Mouse (Mus musculus): ENCODE measurements at regions not wholly inside any gene's neighbourhood (a gene's known extent, or its start where the extent isn't known, plus 50 kb on each side); places are given as distances from the start of the nearest gene placed in this dataset.

GRCm38 (mm10) chr2:159278896-159279295 is 484.3 kb downstream of the Dhx35 start:
- no peak for TF ChIP-seq CTCF (IDR thresholded peaks at IDR 0.05; ENCODE audit: borderline replicate concordance, insufficient read depth, low read depth, low read length)
- TF ChIP-seq POLR2A (IDR thresholded peaks at IDR 0.05; ENCODE audit: borderline replicate concordance, insufficient read depth, low read length): no peak
- Histone ChIP-seq H3K4me1 (ENCODE audit: control insufficient read depth, insufficient read depth, low read length) (peaks cover 6% of the 10 kb centered on the region), H3K4me3 (replicated peaks; ENCODE audit: insufficient read depth, low read depth, low read length) (no peak overlapping the region), H3K27me3 (ENCODE audit: control insufficient read depth, insufficient read depth, low read length) (no peaks in the 10 kb centered on the region; the same call in 1 of the 2 replicates), H3K27ac (ENCODE audit: insufficient read depth, low read length) (no peak overlapping the region)
- DNase-seq: no peak
- WGBS: 79% methylated on average over 2 of the region's 2 CpGs

GRCm38 (mm10) chr2:159281558-159282320 is 487.1 kb downstream of the Dhx35 start:
- 31% methylated on average over 8 of the region's 8 CpGs for WGBS
- Histone ChIP-seq H3K4me1 (ENCODE audit: control insufficient read depth, insufficient read depth, low read length) (peaks cover 6% of the 10 kb centered on the region), H3K27ac (ENCODE audit: insufficient read depth, low read length) (no peak overlapping the region), H3K4me3 (replicated peaks; ENCODE audit: insufficient read depth, low read depth, low read length) (no peak overlapping the region), H3K27me3 (ENCODE audit: control insufficient read depth, insufficient read depth, low read length) (no peaks in the 10 kb centered on the region; the same call in 1 of the 2 replicates)
- DNase-seq: no peak
- TF ChIP-seq POLR2A (IDR thresholded peaks at IDR 0.05; ENCODE audit: borderline replicate concordance, insufficient read depth, low read length) (no peak), CTCF (IDR thresholded peaks at IDR 0.05; ENCODE audit: borderline replicate concordance, insufficient read depth, low read depth, low read length) (no peak)

GRCm38 (mm10) chr2:159284100-159284499 is 489.5 kb downstream of the Dhx35 start:
- DNase-seq: peak in 1 of 2 experiments; percentile 15
- no peaks in the 10 kb centered on the region; the same call in 1 of the 2 replicates for H3K27me3 ChIP-seq (ENCODE audit: control insufficient read depth, insufficient read depth, low read length)
- no peak overlapping the region for H3K27ac ChIP-seq (ENCODE audit: insufficient read depth, low read length)
- H3K4me1 ChIP-seq (ENCODE audit: control insufficient read depth, insufficient read depth, low read length): peaks cover 14% of the 10 kb centered on the region
- 19% methylated on average over 5 of the region's 5 CpGs for WGBS
- no peak overlapping the region for H3K4me3 ChIP-seq (replicated peaks; ENCODE audit: insufficient read depth, low read depth, low read length)
- TF ChIP-seq POLR2A (IDR thresholded peaks at IDR 0.05; ENCODE audit: borderline replicate concordance, insufficient read depth, low read length) (no peak), CTCF (IDR thresholded peaks at IDR 0.05; ENCODE audit: borderline replicate concordance, insufficient read depth, low read depth, low read length) (no peak)

GRCm38 (mm10) chr2:159284525-159285189 is 490.1 kb downstream of the Dhx35 start:
- no peak overlapping the region for H3K27ac ChIP-seq (ENCODE audit: insufficient read depth, low read length)
- 48% methylated on average over 8 of the region's 8 CpGs for WGBS
- peaks cover 14% of the 10 kb centered on the region for H3K4me1 ChIP-seq (ENCODE audit: control insufficient read depth, insufficient read depth, low read length)
- TF ChIP-seq POLR2A (IDR thresholded peaks at IDR 0.05; ENCODE audit: borderline replicate concordance, insufficient read depth, low read length) (no peak), CTCF (IDR thresholded peaks at IDR 0.05; ENCODE audit: borderline replicate concordance, insufficient read depth, low read depth, low read length) (no peak)
- H3K4me3 ChIP-seq (replicated peaks; ENCODE audit: insufficient read depth, low read depth, low read length): no peak overlapping the region
- no peaks in the 10 kb centered on the region; the same call in 1 of the 2 replicates for H3K27me3 ChIP-seq (ENCODE audit: control insufficient read depth, insufficient read depth, low read length)
- DNase-seq: no peak

GRCm38 (mm10) chr2:159287996-159288563 is 493.5 kb downstream of the Dhx35 start:
- H3K4me1 ChIP-seq (ENCODE audit: control insufficient read depth, insufficient read depth, low read length): peaks cover 8% of the 10 kb centered on the region; the same call in 1 of the 2 replicates
- no peak for TF ChIP-seq POLR2A (IDR thresholded peaks at IDR 0.05; ENCODE audit: borderline replicate concordance, insufficient read depth, low read length)
- whole genome bisulfite sequencing: 19% methylated on average over 6 of the region's 6 CpGs
- H3K27me3 ChIP-seq (ENCODE audit: control insufficient read depth, insufficient read depth, low read length): no peaks in the 10 kb centered on the region; the same call in 1 of the 2 replicates
- no peak overlapping the region for H3K4me3 ChIP-seq (replicated peaks; ENCODE audit: insufficient read depth, low read depth, low read length)
- no peak overlapping the region for H3K27ac ChIP-seq (ENCODE audit: insufficient read depth, low read length)
- DNase-seq: peak in 1 of 2 experiments; percentile 6

- Histone ChIP-seq H3K4me1 (ENCODE audit: control insufficient read depth, insufficient read depth, low read length) (peaks cover 8% of the 10 kb centered on the region; the same call in 1 of the 2 replicates), H3K27ac (ENCODE audit: insufficient read depth, low read length) (no peak overlapping the region), H3K27me3 (ENCODE audit: control insufficient read depth, insufficient read depth, low read length) (no peaks in the 10 kb centered on the region; the same call in 1 of the 2 replicates), H3K4me3 (replicated peaks; ENCODE audit: insufficient read depth, low read depth, low read length) (no peak overlapping the region)
- no peak for DNase-seq
- TF ChIP-seq POLR2A (IDR thresholded peaks at IDR 0.05; ENCODE audit: borderline replicate concordance, insufficient read depth, low read length): no peak
- TF ChIP-seq CTCF (IDR thresholded peaks at IDR 0.05; ENCODE audit: borderline replicate concordance, insufficient read depth, low read depth, low read length): no peak
- 98% methylated on average over 1 of the region's 1 CpGs for whole genome bisulfite sequencing
Measured at GRCm38 (mm10) chr2:159290081-159290480, 495.5 kb downstream of the Dhx35 start.

GRCm38 (mm10) chr2:159307001-159307400 is 512.4 kb downstream of the Dhx35 start:
- DNase-seq: no peak
- no peak for TF ChIP-seq POLR2A (IDR thresholded peaks at IDR 0.05; ENCODE audit: borderline replicate concordance, insufficient read depth, low read length)
- TF ChIP-seq CTCF (IDR thresholded peaks at IDR 0.05; ENCODE audit: borderline replicate concordance, insufficient read depth, low read depth, low read length): no peak
- no peaks in the 10 kb centered on the region; the same call in 1 of the 2 replicates for H3K27me3 ChIP-seq (ENCODE audit: control insufficient read depth, insufficient read depth, low read length)
- no peak overlapping the region for H3K27ac ChIP-seq (ENCODE audit: insufficient read depth, low read length)
- H3K4me3 ChIP-seq (replicated peaks; ENCODE audit: insufficient read depth, low read depth, low read length): no peak overlapping the region
- H3K4me1 ChIP-seq (ENCODE audit: control insufficient read depth, insufficient read depth, low read length): no peaks in the 10 kb centered on the region
- 14% methylated on average over 7 of the region's 7 CpGs for WGBS
